Mouse (Mus musculus) embryonic facial prominence, embryonic 12.5 days (tissue): ENCODE results near the gene Cebpe. TPM values are rescaled to one million over a fixed set of nuclear protein-coding genes. Genes with fewer than 3 reads are reported as not detected.

Source experiments
- ATAC-seq: fragments of 200-750 bp; cut with Nextera tagmentation; 2 replicates; pipeline ENCODE4 v1.8.0; 2017; ENCODE audit not compliant: insufficient number of reproducible peaks, insufficient read depth, low FRiP score, low TSS enrichment
- H3K27ac ChIP-seq: fragments of 300-500 bp; sonication (generic); 2 replicates; pipeline ENCODE4 v1.5.1; 2016; ENCODE audit warnings: mild to moderate bottlenecking
- H3K27me3 ChIP-seq: fragments of 300-500 bp; sonication (generic); 2 replicates; pipeline ENCODE4 v1.6.1; 2016; ENCODE audit warnings: mild to moderate bottlenecking, moderate library complexity
- H3K36me3 ChIP-seq: fragments of 300-500 bp; sonication (generic); 2 replicates; pipeline ENCODE4 v1.6.1; 2016; ENCODE audit warnings: mild to moderate bottlenecking
- H3K4me1 ChIP-seq: fragments of 300-500 bp; sonication (generic); 2 replicates; pipeline ENCODE4 v1.6.1; 2016
- H3K4me2 ChIP-seq: fragments of 300-500 bp; sonication (generic); replicated peaks from 2 replicates; pipeline ENCODE4 v1.6.1; 2016; ENCODE audit warnings: mild to moderate bottlenecking, moderate library complexity
- H3K4me3 ChIP-seq: fragments of 300-500 bp; sonication (generic); 2 replicates; pipeline ENCODE4 v1.5.1; 2016; ENCODE audit warnings: mild to moderate bottlenecking
- H3K9ac ChIP-seq: fragments of 300-500 bp; sonication (generic); 2 replicates; pipeline ENCODE4 v1.6.1; 2016; ENCODE audit warnings: mild to moderate bottlenecking, moderate library complexity
- H3K9me3 ChIP-seq: fragments of 300-500 bp; sonication (generic); 2 replicates; pipeline ENCODE4 v1.6.1; 2016; ENCODE audit warnings: mild to moderate bottlenecking, moderate library complexity
- WGBS: fragments of 180-500 bp; shearing (Covaris S2); methylation state at CpG from one replicate; pipeline ENCODE4 v1.1.7; 2016; 5-methylcytosine and 5-hydroxymethylcytosine counted together
- polyA plus RNA-seq: library from polyadenylated mRNA; unstranded; fragments of >200 nt; fragmentation: Nextera tagmentation; extraction: Ambion mirVana; gene quantifications from 2 replicates; pipeline ENCODE4 v1.2.1, GENCODE M21; 2016

The Cebpe gene
- polyA plus RNA-seq, 1 experiment from 2014 or later: 0.42 TPM

- H3K4me2 ChIP-seq: no peak within 1 kb of the TSS
- H3K9ac ChIP-seq: no peak within 1 kb of the TSS
- H3K36me3 ChIP-seq: peaks cover 3% of the 10 kb centered on the region; the same call in 1 of the 2 replicates
- no peak for ATAC-seq
- H3K4me3 ChIP-seq: no peak within 1 kb of the TSS
- H3K27me3 ChIP-seq: 0 out of 2 replicates have a peak, but pooled peaks cover 3% of the 10 kb centered on the region
- no peaks in the 10 kb centered on the region for H3K4me1 ChIP-seq
- no peaks in the 10 kb centered on the region for H3K9me3 ChIP-seq
- WGBS: 61% methylated on average over 4 of the region's 4 CpGs
- H3K27ac ChIP-seq: no peak within 1 kb of the TSS
These were observed 13.2 kb downstream of the Cebpe start, which contains the start of gene Gm29776 for GRCm38 (mm10) chr14:54698733-54699132. Gene Gm29776, minus strand, starts transcription at chr14:54698833.

GRCm38 (mm10) chr14:54696752-54697151 is 15.2 kb downstream of the Cebpe start:
- WGBS: 71% methylated on average over 4 of the region's 4 CpGs
- no peak for ATAC-seq

GRCm38 (mm10) chr14:54695042-54695441 is 16.9 kb downstream of the Cebpe start:
- no peak overlapping the region for H3K9ac ChIP-seq
- peaks cover 25% of the 10 kb centered on the region for H3K36me3 ChIP-seq
- no peak overlapping the region for H3K4me2 ChIP-seq
- no peaks in the 10 kb centered on the region for H3K27me3 ChIP-seq
- no peak overlapping the region for H3K27ac ChIP-seq
- no peaks in the 10 kb centered on the region for H3K9me3 ChIP-seq
- no peak for ATAC-seq
- no peak overlapping the region for H3K4me3 ChIP-seq
- WGBS: 84% methylated on average over 6 of the region's 6 CpGs
- no peaks in the 10 kb centered on the region for H3K4me1 ChIP-seq

More at GRCm38 (mm10) chr14:54696752-54697151, 15.2 kb downstream of the Cebpe start:
- Histone ChIP-seq H3K36me3 (peaks cover 15% of the 10 kb centered on the region; the same call in 1 of the 2 replicates), H3K9ac (no peak overlapping the region), H3K27me3 (no peaks in the 10 kb centered on the region), H3K9me3 (no peaks in the 10 kb centered on the region), H3K4me1 (no peaks in the 10 kb centered on the region), H3K27ac (no peak overlapping the region), H3K4me2 (no peak overlapping the region), H3K4me3 (no peak overlapping the region)

- WGBS: 7% methylated on average over 8 of the region's 8 CpGs
- Histone ChIP-seq H3K36me3 (peaks cover 29% of the 10 kb centered on the region), H3K4me2 (peak overlapping the region; percentile 63), H3K4me1 (peaks cover 20% of the 10 kb centered on the region), H3K9me3 (no peaks in the 10 kb centered on the region), H3K27ac (peak overlapping the region; percentile 96), H3K27me3 (no peaks in the 10 kb centered on the region), H3K4me3 (peak overlapping the region; percentile 84), H3K9ac (peak overlapping the region; percentile 71)
- ATAC-seq: no peak
These were observed 24.7 kb downstream of the Cebpe start for GRCm38 (mm10) chr14:54687251-54687650.

DNA sequence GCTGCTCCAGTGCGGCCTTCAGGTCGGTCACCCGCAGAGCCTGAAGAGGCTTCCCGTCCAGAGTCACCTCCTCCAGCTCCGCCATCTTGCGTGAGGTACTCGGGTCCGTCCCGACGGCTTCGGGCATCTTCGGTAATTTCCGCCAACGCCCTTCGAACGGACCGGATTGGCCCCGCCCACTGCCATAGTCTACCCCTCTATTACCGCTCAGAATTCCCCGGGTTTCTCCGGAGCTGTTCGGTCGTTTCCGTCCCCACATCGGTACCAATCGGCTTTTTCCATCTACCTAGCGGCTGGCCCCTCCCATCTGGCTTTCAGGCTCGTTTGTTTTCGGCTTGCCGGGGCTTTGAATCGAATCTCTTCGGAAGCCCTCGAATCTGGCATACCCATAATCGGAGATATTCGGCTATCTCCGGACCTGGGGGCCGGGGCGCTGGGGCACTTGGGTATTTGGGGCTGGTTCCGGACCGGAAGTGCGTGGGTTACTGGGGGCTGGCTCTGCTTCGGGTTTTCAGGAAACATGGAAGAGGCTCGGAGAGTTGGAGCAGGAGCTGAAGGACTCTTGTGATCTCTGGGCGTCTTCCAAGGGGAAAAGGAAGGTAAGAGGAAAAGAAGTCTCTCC is 25.3 kb downstream of the Cebpe start, which contains the start of gene Acin1:
Acin1 (minus strand) TSS at position 410 of the 622 bp plus-strand sequence.
- H3K27me3 ChIP-seq: no peaks in the 10 kb centered on the region
- peak within 1 kb of the TSS; percentile 93 for H3K9ac ChIP-seq
- no peaks in the 10 kb centered on the region for H3K9me3 ChIP-seq
- peak within 1 kb of the TSS; percentile 84 for H3K4me3 ChIP-seq
- peaks cover 29% of the 10 kb centered on the region for H3K36me3 ChIP-seq
- ATAC-seq: peak; percentile 95
- H3K4me1 ChIP-seq: peaks cover 20% of the 10 kb centered on the region
- peak within 1 kb of the TSS; percentile 75 for H3K4me2 ChIP-seq
- H3K27ac ChIP-seq: peak within 1 kb of the TSS; percentile 96
- WGBS: under 1% methylated on average over 44 of the region's 44 CpGs

DNA sequence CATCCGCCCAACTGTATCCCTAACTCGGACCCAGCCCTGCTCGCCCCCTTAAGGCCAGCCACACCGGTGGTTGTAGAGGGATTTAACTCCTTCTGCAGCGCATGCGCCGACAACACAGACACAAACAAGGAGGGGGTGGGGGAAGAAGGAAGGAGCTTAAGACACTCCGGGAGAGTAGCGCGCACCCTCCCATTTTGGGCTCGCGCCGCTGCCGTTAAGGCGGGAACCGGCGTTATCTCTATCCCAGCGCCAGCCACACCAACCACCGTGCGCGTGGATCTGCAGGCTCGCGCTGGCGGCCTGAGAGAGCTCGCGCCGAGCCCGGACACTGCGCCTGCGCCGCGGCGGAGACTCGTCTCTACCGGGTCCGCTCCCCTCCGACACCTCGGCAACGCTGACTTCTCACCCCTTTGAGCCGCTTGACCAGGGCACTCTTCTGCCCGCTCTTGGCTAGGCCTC is 25.9 kb downstream of the Cebpe start, which contains the start of gene 1700123O20Rik:
1700123O20Rik (plus strand) TSS at position 154 of the 459 bp plus-strand sequence.
- under 1% methylated on average over 41 of the region's 41 CpGs for WGBS
- H3K4me2 ChIP-seq: peak within 1 kb of the TSS; percentile 75
- H3K36me3 ChIP-seq: peaks cover 30% of the 10 kb centered on the region
- H3K9ac ChIP-seq: peak within 1 kb of the TSS; percentile 93
- peaks cover 20% of the 10 kb centered on the region for H3K4me1 ChIP-seq
- peak within 1 kb of the TSS; percentile 96 for H3K27ac ChIP-seq
- H3K4me3 ChIP-seq: peak within 1 kb of the TSS; percentile 84
- H3K9me3 ChIP-seq: no peaks in the 10 kb centered on the region
- H3K27me3 ChIP-seq: no peaks in the 10 kb centered on the region
- ATAC-seq: peak; percentile 78

DNA sequence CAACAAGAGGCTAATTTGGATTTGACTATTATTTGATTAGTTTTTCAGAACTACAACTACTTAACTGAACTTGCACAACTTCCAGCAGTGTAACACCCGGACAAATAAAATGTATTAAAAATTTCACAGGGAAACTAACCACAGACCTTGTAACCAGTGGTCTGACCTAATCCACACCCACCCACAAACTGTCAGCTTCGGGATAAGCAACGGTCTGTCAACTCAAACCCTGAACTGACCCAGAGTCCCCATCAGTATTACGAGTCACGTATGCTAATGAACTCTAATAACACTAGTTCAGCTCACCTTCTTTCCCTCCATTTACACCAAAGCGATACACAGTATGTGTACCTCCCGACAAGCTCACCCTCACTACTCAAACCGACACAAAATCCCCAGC is 26.5 kb downstream of the Cebpe start:
- 14% methylated on average over 8 of the region's 8 CpGs for WGBS
- Histone ChIP-seq H3K27ac (peak overlapping the region; percentile 96), H3K9ac (peak overlapping the region; percentile 93), H3K27me3 (no peaks in the 10 kb centered on the region), H3K9me3 (no peaks in the 10 kb centered on the region), H3K4me3 (peak overlapping the region; percentile 84), H3K36me3 (peaks cover 28% of the 10 kb centered on the region), H3K4me1 (peaks cover 20% of the 10 kb centered on the region), H3K4me2 (peak overlapping the region; percentile 75)
- no peak for ATAC-seq

- Histone ChIP-seq H3K27ac (no peak overlapping the region), H3K36me3 (peaks cover 39% of the 10 kb centered on the region), H3K4me1 (peaks cover 7% of the 10 kb centered on the region; the same call in 1 of the 2 replicates), H3K4me3 (no peak overlapping the region), H3K27me3 (no peaks in the 10 kb centered on the region), H3K9me3 (no peaks in the 10 kb centered on the region), H3K4me2 (no peak overlapping the region), H3K9ac (no peak overlapping the region)
- WGBS: 93% methylated on average over 3 of the region's 3 CpGs
- ATAC-seq: no peak
These were observed 29.6 kb downstream of the Cebpe start for GRCm38 (mm10) chr14:54682396-54682795.

DNA sequence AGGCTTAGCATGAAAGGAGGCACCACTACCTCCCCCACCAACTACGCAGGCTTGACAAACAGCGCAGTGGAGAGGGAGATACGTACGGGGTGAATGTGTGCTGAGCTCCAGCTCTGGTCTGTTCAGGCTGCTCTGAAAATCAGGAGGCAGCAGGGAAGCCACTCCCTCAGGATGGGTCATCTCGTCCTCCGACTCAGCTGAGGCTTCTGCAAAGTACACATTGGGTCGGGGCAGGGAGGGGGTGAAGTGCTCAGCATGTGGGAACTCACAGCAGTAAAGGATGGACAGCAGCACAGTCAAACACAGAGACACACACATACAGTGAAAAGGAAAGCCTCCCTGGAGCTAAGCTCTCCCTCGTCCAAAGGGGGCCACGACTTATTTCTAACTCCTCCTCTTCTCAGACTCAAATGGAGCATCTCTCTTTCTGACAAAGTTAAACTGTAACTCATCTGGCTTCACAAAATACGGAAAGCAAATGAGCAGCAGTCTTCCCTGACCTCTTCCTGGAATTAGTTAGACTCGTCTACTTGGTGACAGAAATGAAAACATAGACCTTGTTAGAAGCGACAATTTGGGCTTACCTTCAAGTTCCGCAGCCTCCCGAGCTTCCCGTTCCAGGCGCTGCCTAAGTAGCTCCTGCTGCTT is 33.2 kb downstream of the Cebpe start:
- no peak for ATAC-seq

DNA sequence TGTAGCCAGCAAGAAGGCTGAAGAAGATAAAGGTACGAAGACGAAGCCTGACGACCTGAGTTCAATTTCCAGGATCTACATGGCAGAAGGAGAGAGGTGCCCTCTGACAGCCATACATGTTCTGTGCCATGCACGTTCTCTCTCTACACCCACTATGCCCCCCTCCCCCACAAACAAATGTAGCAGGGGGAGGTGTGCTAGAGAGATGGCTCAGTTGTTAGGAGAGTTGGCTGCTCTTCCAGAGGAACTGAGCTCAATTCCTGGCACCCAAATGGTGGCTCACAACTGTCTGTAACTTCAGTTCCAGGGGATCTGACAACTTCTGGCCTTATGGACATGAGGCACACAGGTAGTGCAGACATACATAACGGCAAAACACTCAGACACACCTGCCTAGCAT is 35.7 kb downstream of the Cebpe start:
- no peak for ATAC-seq
- WGBS: 91% methylated on average over 5 of the region's 5 CpGs
- H3K36me3 ChIP-seq: peaks cover 70% of the 10 kb centered on the region

More for the DNA sequence above, 33.2 kb downstream of the Cebpe start:
- Histone ChIP-seq H3K9me3 (no peaks in the 10 kb centered on the region), H3K4me3 (no peak overlapping the region), H3K27ac (no peak overlapping the region), H3K27me3 (no peaks in the 10 kb centered on the region), H3K4me2 (no peak overlapping the region), H3K36me3 (peaks cover 70% of the 10 kb centered on the region), H3K4me1 (no peaks in the 10 kb centered on the region), H3K9ac (no peak overlapping the region)
- WGBS: 89% methylated on average over 16 of the region's 16 CpGs

DNA sequence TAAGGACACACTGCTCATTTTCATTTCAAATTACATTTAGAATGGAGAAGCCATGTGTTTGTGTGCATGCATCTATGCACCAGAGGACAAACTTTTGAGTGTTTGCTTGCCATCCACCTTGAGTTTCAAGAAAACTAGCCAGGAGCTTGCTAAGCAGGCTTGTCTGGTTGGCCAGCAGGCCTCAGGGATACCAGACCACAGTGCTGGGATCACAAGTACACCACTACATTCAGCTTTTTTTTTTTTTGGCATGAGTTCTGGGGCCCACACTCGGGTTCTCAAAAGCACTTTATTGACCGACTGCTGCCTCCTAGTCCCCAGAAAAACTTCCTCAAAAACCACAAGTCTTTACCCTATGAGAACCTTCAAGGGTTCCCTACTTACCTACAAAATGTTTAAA is 37.7 kb downstream of the Cebpe start:
- Histone ChIP-seq H3K27me3 (no peaks in the 10 kb centered on the region), H3K4me1 (no peaks in the 10 kb centered on the region), H3K9me3 (no peaks in the 10 kb centered on the region), H3K4me3 (no peak overlapping the region), H3K36me3 (peaks cover 61% of the 10 kb centered on the region), H3K4me2 (no peak overlapping the region), H3K27ac (no peak overlapping the region), H3K9ac (no peak overlapping the region)
- 88% methylated on average over 2 of the region's 2 CpGs for WGBS
- ATAC-seq: no peak

More for the DNA sequence above, 35.7 kb downstream of the Cebpe start:
- no peaks in the 10 kb centered on the region for H3K4me1 ChIP-seq
- H3K9me3 ChIP-seq: no peaks in the 10 kb centered on the region
- no peaks in the 10 kb centered on the region for H3K27me3 ChIP-seq
- H3K4me2 ChIP-seq: no peak overlapping the region
- no peak overlapping the region for H3K27ac ChIP-seq
- H3K9ac ChIP-seq: no peak overlapping the region
- H3K4me3 ChIP-seq: no peak overlapping the region

DNA sequence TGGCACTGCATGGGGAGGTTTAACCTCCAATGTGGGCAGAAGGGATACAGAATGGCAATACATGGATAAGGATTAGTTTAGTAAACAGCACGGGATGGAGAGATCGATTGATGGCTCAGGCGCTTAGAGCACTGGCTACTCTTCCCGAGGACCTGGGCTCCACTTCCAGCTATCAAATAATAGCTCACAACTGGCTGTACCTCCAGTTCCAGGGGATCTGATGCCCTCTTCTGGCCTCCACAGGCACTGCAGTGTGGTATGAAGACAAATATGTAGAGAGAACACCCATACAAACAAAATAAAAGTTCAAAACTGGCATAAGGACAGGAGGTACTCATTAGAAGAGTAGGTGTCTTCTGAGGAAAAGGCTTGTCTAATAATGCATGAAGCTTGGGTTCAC is 42.6 kb downstream of the Cebpe start:
- ATAC-seq: no peak
- Histone ChIP-seq H3K4me3 (no peak overlapping the region), H3K27me3 (no peaks in the 10 kb centered on the region), H3K4me2 (no peak overlapping the region), H3K9ac (no peak overlapping the region), H3K36me3 (peaks cover 64% of the 10 kb centered on the region), H3K9me3 (no peaks in the 10 kb centered on the region), H3K4me1 (no peaks in the 10 kb centered on the region), H3K27ac (no peak overlapping the region)
- WGBS: 88% methylated on average over 4 of the region's 4 CpGs
